ENCODE assay signal across 8 mouse cellular contexts in the genomic region with DNA sequence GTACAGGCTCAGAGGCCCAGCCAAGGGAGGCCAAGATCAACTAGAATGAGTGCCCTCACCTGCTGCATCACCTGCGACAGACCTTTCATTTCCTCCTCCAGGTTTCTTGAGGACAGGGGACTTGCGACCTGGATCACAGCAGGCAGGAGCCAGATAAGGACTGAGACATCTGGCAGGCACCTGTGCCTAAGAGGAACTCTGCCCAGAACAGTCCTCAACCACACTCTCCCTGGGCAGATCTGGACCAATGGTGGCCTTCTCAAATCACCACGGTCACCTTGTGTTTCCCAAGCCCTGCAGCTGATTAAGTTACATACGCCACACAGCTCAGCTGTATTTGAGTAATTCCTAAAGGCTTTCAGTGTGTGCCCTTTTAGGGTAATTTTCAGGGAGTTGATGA. TPM values are rescaled to one million over a fixed set of nuclear protein-coding genes. Genes with fewer than 3 reads are reported as not detected.
DNase-seq lines count a peak whose midpoint lies in the region; ATAC-seq and TF ChIP-seq lines count a peak whose summit lies in the region.

No protein-coding gene starts in this region.

- H3K27ac ChIP-seq in neural tube, embryonic 11.5 days (ENCODE audit: low read depth, low read length), result no peak overlapping the region
- H3K27ac ChIP-seq in hindbrain, embryonic 15.5 days (replicated peaks), result peak overlapping the region; percentile 82; the same call in 1 of the 2 replicates
- no peak overlapping the region for H3K27ac ChIP-seq in neural tube, embryonic 12.5 days

- no peaks in the 10 kb centered on the region for H3K27me3 ChIP-seq in neural tube, embryonic 11.5 days (ENCODE audit: control insufficient read depth, insufficient read depth, low read length)
- no peaks in the 10 kb centered on the region for H3K27me3 ChIP-seq in hindbrain, embryonic 15.5 days
- H3K27me3 ChIP-seq in neural tube, embryonic 12.5 days (replicated peaks), result no peaks in the 10 kb centered on the region

- WGBS in neural tube, embryonic 11.5 days, result 63% methylated on average over 4 of the region's 4 CpGs
- 76% methylated on average over 4 of the region's 4 CpGs for WGBS in hindbrain, embryonic 15.5 days
- WGBS in neural tube, embryonic 12.5 days, result 75% methylated on average over 4 of the region's 4 CpGs
- WGBS in lung, adult 2 months, result 52% methylated on average over 4 of the region's 4 CpGs

- H3K4me1 ChIP-seq in neural tube, embryonic 11.5 days (ENCODE audit: control insufficient read depth, insufficient read depth, low read length), result peaks cover 7% of the 10 kb centered on the region; the same call in 1 of the 2 replicates
- H3K4me1 ChIP-seq in hindbrain, embryonic 15.5 days (replicated peaks), result peaks cover 24% of the 10 kb centered on the region
- H3K4me1 ChIP-seq in neural tube, embryonic 12.5 days, result peaks cover 19% of the 10 kb centered on the region
- H3K4me1 ChIP-seq in lung, adult 2 months (ENCODE audit: control insufficient read depth, insufficient read depth, low read length), result peaks cover 8% of the 10 kb centered on the region

- no peak overlapping the region for H3K9ac ChIP-seq in neural tube, embryonic 11.5 days (ENCODE audit: low read length)
- no peak overlapping the region for H3K9ac ChIP-seq in hindbrain, embryonic 15.5 days
- H3K9ac ChIP-seq in neural tube, embryonic 12.5 days, result 0 out of 2 replicates have a peak overlapping the region, but pooled peaks have one; percentile 26

- no peaks in the 10 kb centered on the region for H3K9me3 ChIP-seq in neural tube, embryonic 11.5 days (ENCODE audit: control insufficient read depth, low read length)
- no peaks in the 10 kb centered on the region for H3K9me3 ChIP-seq in hindbrain, embryonic 15.5 days
- H3K9me3 ChIP-seq in neural tube, embryonic 12.5 days, result no peaks in the 10 kb centered on the region

- DNase-seq in neural tube, embryonic 11.5 days (ENCODE audit: low spot score), result no peak
- no peak for DNase-seq in neural tube, embryonic 10.5 days (ENCODE audit: extremely low spot score, low spot score)
- DNase-seq in fat pad, adult 2 months (ENCODE audit: extremely low read depth, low read depth, low spot score), result peak; percentile 36
- no peak for DNase-seq in left cerebral cortex, adult 8-10 months (ENCODE audit: low spot score in 2 of 2)
- no peak for DNase-seq in lung, adult 2 months
- DNase-seq in frontal cortex, adult 2 months (ENCODE audit: extremely low spot score in 1 of 2, low spot score in 1 of 2), result no peak

- no peak overlapping the region for H3K4me3 ChIP-seq in neural tube, embryonic 11.5 days (ENCODE audit: low read depth, low read length)
- H3K4me3 ChIP-seq in hindbrain, embryonic 15.5 days, result peak overlapping the region; percentile 66
- H3K4me3 ChIP-seq in neural tube, embryonic 12.5 days, result peak overlapping the region; percentile 74; the same call in 1 of the 2 replicates
- no peak overlapping the region for H3K4me3 ChIP-seq in lung, adult 2 months (replicated peaks; ENCODE audit: extremely low read depth, low read depth, low read length)

- no peaks in the 10 kb centered on the region for H3K36me3 ChIP-seq in neural tube, embryonic 11.5 days (ENCODE audit: control insufficient read depth, insufficient read depth, low read length)
- no peaks in the 10 kb centered on the region for H3K36me3 ChIP-seq in hindbrain, embryonic 15.5 days
- H3K36me3 ChIP-seq in neural tube, embryonic 12.5 days, result no peaks in the 10 kb centered on the region

- no peak for TF ChIP-seq CTCF in lung, adult 2 months (IDR thresholded peaks at IDR 0.05; ENCODE audit: insufficient read depth, low read length)

- H3K4me2 ChIP-seq in neural tube, embryonic 11.5 days (ENCODE audit: low read depth), result peak overlapping the region; percentile 40; the same call in 1 of the 2 replicates
- peak overlapping the region; percentile 70 for H3K4me2 ChIP-seq in hindbrain, embryonic 15.5 days
- H3K4me2 ChIP-seq in neural tube, embryonic 12.5 days (replicated peaks), result peak overlapping the region; percentile 81

- ATAC-seq in neural tube, embryonic 11.5 days (ENCODE audit: insufficient read depth, low FRiP score, low TSS enrichment), result no peak
- ATAC-seq in hindbrain, embryonic 15.5 days (ENCODE audit: low FRiP score, low read depth), result no peak
- ATAC-seq in neural tube, embryonic 12.5 days (ENCODE audit: low FRiP score, low read depth), result no peak

- no peak for TF ChIP-seq POLR2A in lung, adult 2 months (IDR thresholded peaks at IDR 0.05; ENCODE audit: borderline replicate concordance, extremely low read depth, low read depth, low read length)

RNA-seq across cellular contexts. Expression of a gene that starts 0.9 kb away (rescaled TPM):
- polyA plus RNA-seq in neural tube, embryonic 11.5 days (2014; fragmentation: Nextera tagmentation; extraction: Ambion mirVana), result 0.58 and 0.77 TPM in 2 replicates
- 0.47 and 0.64 TPM in 2 replicates for polyA plus RNA-seq in hindbrain, embryonic 15.5 days (2015; fragmentation: Nextera tagmentation; extraction: Ambion mirVana)
- polyA plus RNA-seq in neural tube, embryonic 12.5 days (2016; fragmentation: Nextera tagmentation; extraction: Ambion mirVana), result 0.49 and 0.61 TPM in 2 replicates
- under 1 TPM; 0.55 to 0.89 (median 0.76) TPM for total RNA-seq in left cerebral cortex, adult 8-10 months (2022)
- polyA plus RNA-seq in lung, adult 2 months (2012; rRNA removed), result 0.52 and 0.73 TPM in 2 replicates
- polyA plus RNA-seq in frontal cortex, adult 2 months (2012; rRNA removed), result 0.61 and 0.72 TPM in 2 replicates

RNA-seq across cellular contexts. Expression of a gene that starts 1.2 kb away (rescaled TPM):
- 53.4 and 59.3 TPM in 2 replicates for polyA plus RNA-seq in neural tube, embryonic 11.5 days (2014; fragmentation: Nextera tagmentation; extraction: Ambion mirVana)
- polyA plus RNA-seq in hindbrain, embryonic 15.5 days (2015; fragmentation: Nextera tagmentation; extraction: Ambion mirVana), result 30.0 and 33.6 TPM in 2 replicates
- 46.4 and 49.3 TPM in 2 replicates for polyA plus RNA-seq in neural tube, embryonic 12.5 days (2016; fragmentation: Nextera tagmentation; extraction: Ambion mirVana)
- 10 to 100 TPM; 22.4 to 28.3 (median 26.2) TPM for total RNA-seq in left cerebral cortex, adult 8-10 months (2022)
- 37.2 and 39.8 TPM in 2 replicates for polyA plus RNA-seq in lung, adult 2 months (2012; rRNA removed)
- 18.8 and 20.1 TPM in 2 replicates for polyA plus RNA-seq in frontal cortex, adult 2 months (2012; rRNA removed)

RNA-seq across cellular contexts. Expression of a gene that starts 21.8 kb away (rescaled TPM):
- polyA plus RNA-seq in neural tube, embryonic 11.5 days (2014; fragmentation: Nextera tagmentation; extraction: Ambion mirVana), result 242 and 267 TPM in 2 replicates
- polyA plus RNA-seq in hindbrain, embryonic 15.5 days (2015; fragmentation: Nextera tagmentation; extraction: Ambion mirVana), result 118 and 127 TPM in 2 replicates
- 183 and 184 TPM in 2 replicates for polyA plus RNA-seq in neural tube, embryonic 12.5 days (2016; fragmentation: Nextera tagmentation; extraction: Ambion mirVana)
- total RNA-seq in left cerebral cortex, adult 8-10 months (2022), result 10 to 100 TPM; 25.0 to 28.6 (median 26.4) TPM
- polyA plus RNA-seq in lung, adult 2 months (2012; rRNA removed), result 20.4 and 21.3 TPM in 2 replicates
- 28.0 and 30.8 TPM in 2 replicates for polyA plus RNA-seq in frontal cortex, adult 2 months (2012; rRNA removed)

RNA-seq across cellular contexts. Expression of a gene that starts 27.3 kb away (rescaled TPM):
- polyA plus RNA-seq in neural tube, embryonic 11.5 days (2014; fragmentation: Nextera tagmentation; extraction: Ambion mirVana), result 238 and 260 TPM in 2 replicates
- polyA plus RNA-seq in hindbrain, embryonic 15.5 days (2015; fragmentation: Nextera tagmentation; extraction: Ambion mirVana), result 40.9 and 48.9 TPM in 2 replicates
- 150 and 160 TPM in 2 replicates for polyA plus RNA-seq in neural tube, embryonic 12.5 days (2016; fragmentation: Nextera tagmentation; extraction: Ambion mirVana)
- total RNA-seq in left cerebral cortex, adult 8-10 months (2022), result 1 to 10 TPM; 5.3 to 7.5 (median 6.9) TPM
- polyA plus RNA-seq in lung, adult 2 months (2012; rRNA removed), result 3.1 and 5.3 TPM in 2 replicates
- 8.4 and 9.1 TPM in 2 replicates for polyA plus RNA-seq in frontal cortex, adult 2 months (2012; rRNA removed)

RNA-seq across cellular contexts. Expression of a gene that starts 27.6 kb away (rescaled TPM):
- polyA plus RNA-seq in neural tube, embryonic 11.5 days (2014; fragmentation: Nextera tagmentation; extraction: Ambion mirVana), result 38.6 and 39.7 TPM in 2 replicates
- 31.4 and 32.7 TPM in 2 replicates for polyA plus RNA-seq in hindbrain, embryonic 15.5 days (2015; fragmentation: Nextera tagmentation; extraction: Ambion mirVana)
- polyA plus RNA-seq in neural tube, embryonic 12.5 days (2016; fragmentation: Nextera tagmentation; extraction: Ambion mirVana), result 30.3 and 31.5 TPM in 2 replicates
- 10 to 100 TPM; 23.1 to 26.2 (median 24.0) TPM for total RNA-seq in left cerebral cortex, adult 8-10 months (2022)
- polyA plus RNA-seq in lung, adult 2 months (2012; rRNA removed), result 41.5 and 46.1 TPM in 2 replicates
- 34.8 and 36.3 TPM in 2 replicates for polyA plus RNA-seq in frontal cortex, adult 2 months (2012; rRNA removed)

Comparison
In these comparisons a context has a peak if more than half of its experiments do, and no peak if none do; other contexts are left out.
1. H3K4me3 ChIP-seq: peak in hindbrain, embryonic 15.5 days (single experiment) and neural tube, embryonic 12.5 days (single experiment); none in neural tube, embryonic 11.5 days (single experiment) and lung, adult 2 months (single experiment).
2. Peak in every context shown above with its lines, with median percentiles within 50 percentile points of each other: H3K4me2 ChIP-seq.